Mouse (Mus musculus): ENCODE results near the gene Ncapd3.

- TF ChIP-seq CTCF (IDR thresholded peaks at IDR 0.05; ENCODE audit: low read depth, low read length) (no peak), POLR2A (IDR thresholded peaks at IDR 0.05; ENCODE audit: extremely low read depth, insufficient read depth, low read length) (no peak)
Observed at GRCm38 (mm10) chr9:27030763-27031100, 757 bp downstream of the Ncapd3 start.
